Mouse (Mus musculus) small intestine, adult 2 months (tissue): ENCODE data around the gene Edem1.

Source experiments
- CTCF ChIP-seq: fragments of 200-500 bp; IDR thresholded peaks from 2 replicates; pipeline ENCODE4 v1.5.1; 2012; ENCODE audit warnings: low read depth, mild to moderate bottlenecking, control low read depth, inconsistent platforms, low read length, moderate library complexity, mixed read lengths; ENCODE audit not compliant: insufficient replicate concordance, insufficient read length; ENCODE audit errors: extremely low read depth
- POLR2A ChIP-seq: fragments of 200-500 bp; IDR thresholded peaks from 2 replicates; pipeline ENCODE4 v1.6.1; 2012; ENCODE audit warnings: low read depth, mild to moderate bottlenecking, control low read depth, inconsistent platforms, low read length, moderate library complexity

- TF ChIP-seq POLR2A (no peak), CTCF (no peak)
These were observed 431 bp downstream of the Edem1 start for GRCm38 (mm10) chr6:108828872-108829271.
